Mouse (Mus musculus) hindbrain, postnatal 0 days (tissue): ENCODE measurements around the gene Dgkh. TPM values are rescaled to one million over a fixed set of nuclear protein-coding genes. Genes with fewer than 3 reads are reported as not detected.

Experiments used
- ATAC-seq: fragments of 200-750 bp; cut with Nextera tagmentation; 2 replicates; pipeline ENCODE4 v1.8.0; 2017; ENCODE audit warnings: mild to moderate bottlenecking, moderate TSS enrichment, moderate library complexity
- DNase-seq: peaks from one replicate; pipeline ENCODE4 v3.0.0-alpha.2; 2015; ENCODE audit warnings: low spot score
- H3K27ac ChIP-seq: fragments of 300-500 bp; sonication (generic); 2 replicates; pipeline ENCODE4 v1.5.1; 2014; ENCODE audit warnings: mild to moderate bottlenecking
- H3K27me3 ChIP-seq: fragments of 300-500 bp; sonication (generic); 2 replicates; pipeline ENCODE4 v1.6.1; 2014; ENCODE audit warnings: low read length, mixed read lengths; ENCODE audit not compliant: insufficient read depth
- H3K36me3 ChIP-seq: fragments of 300-500 bp; sonication (generic); 2 replicates; pipeline ENCODE4 v1.6.1; 2014; ENCODE audit warnings: low read length, mixed read lengths; ENCODE audit not compliant: insufficient read depth
- H3K4me1 ChIP-seq: fragments of 300-500 bp; sonication (generic); 2 replicates; pipeline ENCODE4 v1.6.1; 2014; ENCODE audit warnings: antibody characterized with exemption, low read length, mixed read lengths; ENCODE audit not compliant: insufficient read depth
- H3K4me2 ChIP-seq: fragments of 300-500 bp; sonication (generic); 2 replicates; pipeline ENCODE4 v1.6.1; 2014; ENCODE audit warnings: low read depth, mild to moderate bottlenecking, low read length, moderate library complexity, mixed read lengths
- H3K4me3 ChIP-seq: fragments of 300-500 bp; sonication (generic); 2 replicates; pipeline ENCODE4 v1.5.1; 2014; ENCODE audit warnings: low read length
- H3K9ac ChIP-seq: fragments of 300-500 bp; sonication (generic); replicated peaks from 2 replicates; pipeline ENCODE4 v1.6.1; 2014; ENCODE audit warnings: mild to moderate bottlenecking, low read length, moderate library complexity, mixed read lengths
- H3K9me3 ChIP-seq: fragments of 300-500 bp; sonication (generic); 2 replicates; pipeline ENCODE4 v1.6.1; 2016; ENCODE audit warnings: low read length, mixed read lengths
- CTCF ChIP-seq: IDR thresholded peaks from 2 replicates; pipeline ENCODE4 v1.5.1; 2016; ENCODE audit warnings: antibody characterized with exemption, control low read depth, low read depth
- WGBS: fragments of 180-500 bp; shearing (Covaris S2); extraction: QIAGEN DNeasy Blood & Tissue Kit; methylation state at CpG from one replicate; pipeline ENCODE4 v1.1.7; 2014; 5-methylcytosine and 5-hydroxymethylcytosine counted together
- polyA plus RNA-seq: library from polyadenylated mRNA; unstranded; fragments of >200 nt; fragmentation: Nextera tagmentation; extraction: Ambion mirVana; gene quantifications from 2 replicates; pipeline ENCODE4 v1.2.1, GENCODE M21; 2015
- total RNA-seq: library from RNA; depleted of rRNA; stranded (reverse); fragments of >200 nt; gene quantifications from 2 replicates; pipeline ENCODE4 v1.2.3, GENCODE M21; 2014

Gene Dgkh
- total and polyA plus RNA-seq, 2 experiments from 2014 or later: 2.1 to 9.0 TPM

DNA sequence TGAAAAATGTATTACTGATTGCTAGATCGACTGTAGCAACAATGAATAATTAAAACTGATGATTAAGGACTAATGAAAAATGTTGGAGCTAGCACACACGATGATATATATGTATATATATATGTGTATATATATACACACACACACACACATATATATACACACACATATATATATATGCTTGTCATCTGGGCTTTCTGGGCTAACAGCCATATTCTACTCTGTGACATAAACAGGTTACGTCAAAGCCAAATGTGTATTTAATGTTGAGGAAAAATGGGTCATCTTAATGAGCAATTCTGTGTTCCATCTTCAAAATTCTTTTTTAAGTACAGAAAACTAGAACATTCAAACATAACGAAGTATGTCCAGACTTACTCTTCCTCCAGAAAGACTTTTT, 30.5 kb downstream of the Dgkh start:
- Histone ChIP-seq H3K36me3 (no peaks in the 10 kb centered on the region), H3K9ac (no peak overlapping the region), H3K27ac (no peak overlapping the region), H3K9me3 (no peaks in the 10 kb centered on the region), H3K4me1 (no peaks in the 10 kb centered on the region), H3K27me3 (no peaks in the 10 kb centered on the region), H3K4me3 (no peak overlapping the region), H3K4me2 (no peak overlapping the region)
- 77% methylated on average over 4 of the region's 4 CpGs for WGBS
- no peak for DNase-seq
- ATAC-seq: no peak
- TF ChIP-seq CTCF: no peak

DNA sequence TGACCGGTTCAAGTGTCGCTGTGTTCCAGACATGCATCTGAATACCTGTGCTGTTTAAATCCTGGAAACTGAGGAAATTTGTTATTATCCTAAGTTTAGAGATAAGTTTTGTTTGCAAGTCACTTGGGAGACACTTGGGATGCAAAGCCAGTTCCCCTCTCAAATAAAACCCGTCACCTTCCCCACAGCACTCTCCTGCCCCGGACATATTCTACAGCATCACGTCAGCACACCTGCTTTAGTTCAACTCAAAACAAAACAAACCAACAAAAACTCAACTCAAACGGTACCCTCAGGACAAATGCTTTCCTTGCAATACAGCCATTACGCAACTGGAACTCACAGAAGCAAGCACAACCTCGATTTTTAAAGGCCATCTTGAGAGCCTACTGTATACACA, 31.1 kb downstream of the Dgkh start:
- Histone ChIP-seq H3K9ac (no peak overlapping the region), H3K36me3 (no peaks in the 10 kb centered on the region), H3K4me3 (no peak overlapping the region), H3K4me1 (no peaks in the 10 kb centered on the region), H3K9me3 (no peaks in the 10 kb centered on the region), H3K27ac (no peak overlapping the region), H3K4me2 (no peak overlapping the region), H3K27me3 (no peaks in the 10 kb centered on the region)
- DNase-seq (no peak), ATAC-seq (no peak)
- TF ChIP-seq CTCF: no peak
- WGBS: 84% methylated on average over 8 of the region's 8 CpGs

DNA sequence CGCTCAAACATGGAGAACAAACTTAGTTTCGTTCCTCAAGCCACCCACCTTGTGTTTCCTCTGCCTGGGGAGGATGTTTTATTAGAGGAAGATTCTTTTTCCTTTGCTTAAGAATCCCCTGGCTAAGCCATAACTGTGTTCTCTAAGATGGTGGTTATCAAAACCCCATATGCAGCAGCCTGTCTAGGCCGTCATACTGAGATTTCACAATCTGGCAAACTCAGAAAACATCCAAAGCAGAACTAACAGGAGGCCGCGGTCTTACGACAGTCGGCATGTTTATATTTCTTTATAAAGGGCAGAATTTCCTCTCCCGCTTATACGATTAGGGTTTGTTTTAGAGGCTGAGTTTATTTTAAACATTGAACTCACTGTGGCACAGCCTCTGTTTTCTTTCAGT, 31.5 kb downstream of the Dgkh start:
- no peak for TF ChIP-seq CTCF
- no peak overlapping the region for H3K9ac ChIP-seq
- DNase-seq (no peak), ATAC-seq (no peak)
- H3K36me3 ChIP-seq: no peaks in the 10 kb centered on the region
- H3K4me1 ChIP-seq: no peaks in the 10 kb centered on the region
- no peak overlapping the region for H3K4me2 ChIP-seq
- H3K27ac ChIP-seq: no peak overlapping the region
- H3K27me3 ChIP-seq: no peaks in the 10 kb centered on the region
- no peak overlapping the region for H3K4me3 ChIP-seq
- H3K9me3 ChIP-seq: no peaks in the 10 kb centered on the region
- 78% methylated on average over 9 of the region's 9 CpGs for WGBS

DNA sequence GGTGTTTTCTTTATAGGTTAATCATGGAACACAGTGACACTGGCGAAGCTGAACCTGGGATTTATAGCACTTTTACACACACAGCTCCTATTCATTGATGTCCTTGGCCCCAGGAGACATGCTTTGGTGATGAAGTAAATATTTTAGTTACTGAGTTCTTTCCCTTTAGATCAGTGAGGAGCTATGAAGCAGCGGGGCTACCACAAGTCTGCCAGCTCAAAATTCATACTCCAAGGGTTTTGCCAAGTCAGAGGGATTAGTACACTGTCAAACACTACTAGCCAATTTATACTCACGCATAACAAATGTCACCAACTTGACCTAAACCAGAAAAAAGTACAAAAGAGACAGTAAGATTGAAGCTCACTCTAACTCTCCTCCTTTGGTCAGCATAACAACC, 32.9 kb downstream of the Dgkh start:
- ATAC-seq (no peak), DNase-seq (no peak)
- Histone ChIP-seq H3K36me3 (no peaks in the 10 kb centered on the region), H3K4me2 (no peak overlapping the region), H3K9ac (no peak overlapping the region), H3K4me1 (no peaks in the 10 kb centered on the region), H3K27me3 (no peaks in the 10 kb centered on the region), H3K4me3 (no peak overlapping the region), H3K9me3 (no peaks in the 10 kb centered on the region), H3K27ac (no peak overlapping the region)
- TF ChIP-seq CTCF: no peak
- 62% methylated on average over 3 of the region's 3 CpGs for WGBS

DNA sequence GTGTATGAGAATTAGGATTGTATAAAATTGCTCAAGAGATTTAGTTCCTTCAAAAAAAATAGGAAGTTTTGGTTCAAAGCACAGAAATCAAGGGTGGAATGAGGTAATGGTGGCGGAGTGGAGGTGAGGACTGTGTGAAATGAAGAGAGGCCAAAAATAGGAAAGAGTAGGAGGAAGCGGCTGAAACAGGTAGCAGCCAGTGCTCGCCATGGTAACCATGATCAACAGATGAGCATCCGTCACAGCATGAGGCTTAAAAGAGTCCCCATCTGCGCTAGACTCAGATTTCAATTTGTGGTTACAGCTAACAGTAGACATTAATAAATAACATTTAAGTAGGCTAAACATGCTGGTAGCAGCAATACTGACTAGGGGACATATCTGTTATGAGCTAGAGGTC, 33.4 kb downstream of the Dgkh start:
- no peak overlapping the region for H3K4me3 ChIP-seq
- H3K27me3 ChIP-seq: no peaks in the 10 kb centered on the region
- H3K27ac ChIP-seq: no peak overlapping the region
- DNase-seq (peak; percentile 23), ATAC-seq (peak; percentile 61; the same call in 1 of the 2 replicates)
- no peaks in the 10 kb centered on the region for H3K4me1 ChIP-seq
- whole genome bisulfite sequencing: 59% methylated on average over 5 of the region's 5 CpGs
- no peaks in the 10 kb centered on the region for H3K9me3 ChIP-seq
- H3K4me2 ChIP-seq: no peak overlapping the region
- no peak overlapping the region for H3K9ac ChIP-seq
- H3K36me3 ChIP-seq: no peaks in the 10 kb centered on the region
- TF ChIP-seq CTCF: no peak

DNA sequence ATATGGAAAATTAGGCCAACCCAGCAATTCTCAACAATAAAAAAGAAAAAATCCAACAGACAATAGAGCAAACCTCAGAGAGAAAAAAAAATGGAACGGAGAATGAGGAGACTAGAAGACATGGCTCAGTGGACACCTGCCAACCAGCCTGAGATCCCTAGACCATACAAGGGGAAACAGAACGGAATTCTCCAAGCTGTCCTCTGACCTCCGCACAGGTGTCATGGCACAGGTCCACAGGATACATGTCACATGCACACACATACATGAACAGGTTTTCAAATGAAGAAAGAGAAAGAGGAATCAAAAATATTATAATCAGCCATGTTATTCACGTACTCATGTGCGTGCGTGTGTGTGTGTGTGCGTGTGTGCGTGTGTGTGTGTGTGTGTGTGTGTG, 38.5 kb downstream of the Dgkh start:
- Histone ChIP-seq H3K4me3 (no peak overlapping the region), H3K4me1 (no peaks in the 10 kb centered on the region), H3K9ac (no peak overlapping the region), H3K9me3 (no peaks in the 10 kb centered on the region), H3K27ac (no peak overlapping the region), H3K27me3 (no peaks in the 10 kb centered on the region), H3K4me2 (no peak overlapping the region), H3K36me3 (no peaks in the 10 kb centered on the region)
- no peak for DNase-seq
- ATAC-seq: no peak
- 91% methylated on average over 8 of the region's 8 CpGs for WGBS
- no peak for TF ChIP-seq CTCF

DNA sequence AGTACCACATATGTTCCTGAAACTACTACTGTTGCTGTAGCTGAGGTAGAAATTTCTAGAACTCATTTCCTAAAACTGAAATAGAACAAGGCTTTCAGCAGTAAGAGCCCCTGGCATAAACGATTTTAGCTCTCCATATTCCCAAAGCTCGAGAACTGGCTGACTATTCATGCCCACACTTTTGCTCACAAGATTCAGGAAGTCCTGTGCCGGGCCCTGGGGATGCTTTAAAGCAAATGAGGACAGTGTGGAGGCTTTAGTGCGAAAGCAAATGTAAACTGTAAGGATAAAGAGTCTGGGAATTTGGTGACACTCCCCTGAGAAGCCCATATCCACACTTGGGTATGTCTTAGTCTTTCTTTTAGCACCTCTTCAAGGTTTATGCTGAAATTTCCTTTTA, 40.0 kb downstream of the Dgkh start:
- Histone ChIP-seq H3K9ac (no peak overlapping the region), H3K27me3 (no peaks in the 10 kb centered on the region), H3K4me2 (no peak overlapping the region), H3K36me3 (no peaks in the 10 kb centered on the region), H3K4me1 (no peaks in the 10 kb centered on the region), H3K27ac (no peak overlapping the region), H3K9me3 (no peaks in the 10 kb centered on the region), H3K4me3 (no peak overlapping the region)
- ATAC-seq: no peak
- 72% methylated on average over 4 of the region's 4 CpGs for WGBS
- no peak for DNase-seq
- TF ChIP-seq CTCF: no peak
